Mouse (Mus musculus) embryonic facial prominence, embryonic 13.5 days (tissue): Measurements from ENCODE around the gene Aanat. TPM values are rescaled to one million over a fixed set of nuclear protein-coding genes. Genes with fewer than 3 reads are reported as not detected.
A peak's percentile ranks its signal among the peaks of the same experiment; 100 is the strongest.

Experiments
- ATAC-seq: fragments of 200-750 bp; cut with Nextera tagmentation; 2 replicates; pipeline ENCODE4 v1.8.0; 2017; ENCODE audit warnings: low read depth; ENCODE audit not compliant: insufficient number of reproducible peaks, insufficient read depth, low FRiP score, low TSS enrichment
- H3K27ac ChIP-seq: fragments of 300-500 bp; sonication (generic); 2 replicates; pipeline ENCODE4 v1.5.1; 2015; ENCODE audit warnings: moderate library complexity, mild to moderate bottlenecking, inconsistent platforms
- H3K27me3 ChIP-seq: fragments of 300-500 bp; sonication (generic); 2 replicates; pipeline ENCODE4 v1.6.1; 2015; ENCODE audit warnings: mild to moderate bottlenecking, inconsistent platforms
- H3K36me3 ChIP-seq: fragments of 300-500 bp; sonication (generic); 2 replicates; pipeline ENCODE4 v1.6.1; 2015; ENCODE audit warnings: mild to moderate bottlenecking, inconsistent platforms
- H3K4me1 ChIP-seq: fragments of 300-500 bp; sonication (generic); 2 replicates; pipeline ENCODE4 v1.6.1; 2015; ENCODE audit warnings: inconsistent platforms
- H3K4me2 ChIP-seq: fragments of 300-500 bp; sonication (generic); 2 replicates; pipeline ENCODE4 v1.6.1; 2015; ENCODE audit warnings: moderate library complexity, mild to moderate bottlenecking, inconsistent platforms
- H3K4me3 ChIP-seq: fragments of 300-500 bp; sonication (generic); 2 replicates; pipeline ENCODE4 v1.5.1; 2015; ENCODE audit warnings: mild to moderate bottlenecking, inconsistent platforms
- H3K9ac ChIP-seq: fragments of 300-500 bp; sonication (generic); 2 replicates; pipeline ENCODE4 v1.6.1; 2015; ENCODE audit warnings: mild to moderate bottlenecking, inconsistent platforms
- H3K9me3 ChIP-seq: fragments of 300-500 bp; sonication (generic); 2 replicates; pipeline ENCODE4 v1.6.1; 2016; ENCODE audit warnings: inconsistent platforms
- WGBS: fragments of 180-500 bp; shearing (Covaris S2); methylation state at CpG from one replicate; pipeline ENCODE4 v1.1.7; 2015; ENCODE audit warnings: mixed read lengths; 5-methylcytosine and 5-hydroxymethylcytosine counted together
- polyA plus RNA-seq: library from polyadenylated mRNA; unstranded; fragments of >200 nt; fragmentation: Nextera tagmentation; extraction: Ambion mirVana; gene quantifications from 2 replicates; pipeline ENCODE4 v1.2.1, GENCODE M21; 2015

Aanat gene
- polyA plus RNA-seq, 1 experiment from 2014 or later: not detected

GRCm38 (mm10) chr11:116579280-116579679 is 7.0 kb upstream of the Aanat start:
- no peak overlapping the region for H3K9ac ChIP-seq
- 0 out of 2 replicates have a peak overlapping the region, but pooled peaks have one; percentile 86 for H3K4me2 ChIP-seq
- ATAC-seq: no peak
- no peaks in the 10 kb centered on the region for H3K9me3 ChIP-seq
- H3K27ac ChIP-seq: no peak overlapping the region
- H3K4me3 ChIP-seq: no peak overlapping the region
- 92% methylated on average over 3 of the region's 3 CpGs for WGBS
- no peaks in the 10 kb centered on the region for H3K27me3 ChIP-seq
- H3K4me1 ChIP-seq: peaks cover 53% of the 10 kb centered on the region
- H3K36me3 ChIP-seq: no peaks in the 10 kb centered on the region

- Histone ChIP-seq H3K27me3 (no peaks in the 10 kb centered on the region), H3K36me3 (no peaks in the 10 kb centered on the region), H3K4me2 (peak overlapping the region; percentile 86), H3K4me1 (peaks cover 44% of the 10 kb centered on the region), H3K4me3 (peak overlapping the region; percentile 95), H3K9ac (peak overlapping the region; percentile 93), H3K27ac (peak overlapping the region; percentile 74), H3K9me3 (no peaks in the 10 kb centered on the region)
- ATAC-seq: no peak
- WGBS: 20% methylated on average over 10 of the region's 10 CpGs
These were observed 6.1 kb upstream of the Aanat start for GRCm38 (mm10) chr11:116580031-116580652.

GRCm38 (mm10) chr11:116580711-116581375 is 5.4 kb upstream of the Aanat start:
- peaks cover 39% of the 10 kb centered on the region for H3K4me1 ChIP-seq
- ATAC-seq: peak; percentile 61
- H3K36me3 ChIP-seq: no peaks in the 10 kb centered on the region
- no peaks in the 10 kb centered on the region for H3K9me3 ChIP-seq
- no peaks in the 10 kb centered on the region for H3K27me3 ChIP-seq
- H3K9ac ChIP-seq: peak overlapping the region; percentile 93
- H3K4me3 ChIP-seq: peak overlapping the region; percentile 95
- WGBS: under 1% methylated on average over 79 of the region's 91 CpGs
- peak overlapping the region; percentile 74 for H3K27ac ChIP-seq
- H3K4me2 ChIP-seq: peak overlapping the region; percentile 86

GRCm38 (mm10) chr11:116581376-116581814 is 4.8 kb upstream of the Aanat start, which contains the start of gene Ube2o:
TSS of gene Ube2o (minus strand) at chr11:116581447.
- peak within 1 kb of the TSS; percentile 95 for H3K4me3 ChIP-seq
- peak within 1 kb of the TSS; percentile 86 for H3K4me2 ChIP-seq
- 2% methylated on average over 31 of the region's 51 CpGs for WGBS
- H3K9me3 ChIP-seq: no peaks in the 10 kb centered on the region
- ATAC-seq: peak; percentile 68
- H3K27me3 ChIP-seq: no peaks in the 10 kb centered on the region
- H3K4me1 ChIP-seq: peaks cover 39% of the 10 kb centered on the region
- H3K9ac ChIP-seq: peak within 1 kb of the TSS; percentile 93
- no peaks in the 10 kb centered on the region for H3K36me3 ChIP-seq
- H3K27ac ChIP-seq: peak within 1 kb of the TSS; percentile 74

GRCm38 (mm10) chr11:116585682-116586081 is 550 bp upstream of the Aanat start:
- Histone ChIP-seq H3K4me1 (peaks cover 18% of the 10 kb centered on the region), H3K9me3 (no peaks in the 10 kb centered on the region), H3K27ac (peak overlapping the region; percentile 33; the same call in 1 of the 2 replicates), H3K4me3 (no peak overlapping the region), H3K36me3 (no peaks in the 10 kb centered on the region), H3K27me3 (peaks cover 7% of the 10 kb centered on the region; the same call in 1 of the 2 replicates), H3K9ac (no peak overlapping the region), H3K4me2 (no peak overlapping the region)
- WGBS: 76% methylated on average over 6 of the region's 6 CpGs
- ATAC-seq: no peak

- 19% methylated on average over 23 of the region's 23 CpGs for WGBS
- peaks cover 7% of the 10 kb centered on the region; the same call in 1 of the 2 replicates for H3K27me3 ChIP-seq
- peaks cover 18% of the 10 kb centered on the region for H3K4me1 ChIP-seq
- H3K9ac ChIP-seq: no peak overlapping the region
- no peaks in the 10 kb centered on the region for H3K9me3 ChIP-seq
- H3K27ac ChIP-seq: no peak overlapping the region
- H3K4me3 ChIP-seq: no peak overlapping the region
- peak overlapping the region; percentile 37 for H3K4me2 ChIP-seq
- no peak; the same call in 1 of the 2 replicates for ATAC-seq
- no peaks in the 10 kb centered on the region for H3K36me3 ChIP-seq
These were observed 784 bp downstream of the Aanat start for GRCm38 (mm10) chr11:116586801-116587631.

GRCm38 (mm10) chr11:116589020-116589531 is 2.8 kb downstream of the Aanat start:
- 15% methylated on average over 14 of the region's 14 CpGs for WGBS
- Histone ChIP-seq H3K9ac (0 out of 2 replicates have a peak overlapping the region, but pooled peaks have one; percentile 46), H3K27ac (no peak overlapping the region), H3K9me3 (no peaks in the 10 kb centered on the region), H3K4me3 (no peak overlapping the region), H3K4me2 (peak overlapping the region; percentile 31), H3K4me1 (peaks cover 23% of the 10 kb centered on the region), H3K27me3 (peaks cover 7% of the 10 kb centered on the region; the same call in 1 of the 2 replicates), H3K36me3 (no peaks in the 10 kb centered on the region)
- ATAC-seq: no peak

GRCm38 (mm10) chr11:116589574-116589973 is 3.3 kb downstream of the Aanat start:
- H3K4me1 ChIP-seq: peaks cover 23% of the 10 kb centered on the region
- H3K9ac ChIP-seq: 0 out of 2 replicates have a peak overlapping the region, but pooled peaks have one; percentile 46
- no peak overlapping the region for H3K27ac ChIP-seq
- no peak for ATAC-seq
- H3K36me3 ChIP-seq: no peaks in the 10 kb centered on the region
- no peak overlapping the region for H3K4me2 ChIP-seq
- H3K9me3 ChIP-seq: no peaks in the 10 kb centered on the region
- peaks cover 7% of the 10 kb centered on the region; the same call in 1 of the 2 replicates for H3K27me3 ChIP-seq
- 53% methylated on average over 8 of the region's 8 CpGs for WGBS
- no peak overlapping the region for H3K4me3 ChIP-seq

GRCm38 (mm10) chr11:116591621-116592020 is 5.4 kb downstream of the Aanat start:
- Histone ChIP-seq H3K4me3 (no peak overlapping the region), H3K27ac (no peak overlapping the region), H3K36me3 (no peaks in the 10 kb centered on the region), H3K9me3 (no peaks in the 10 kb centered on the region), H3K4me1 (peaks cover 17% of the 10 kb centered on the region), H3K4me2 (no peak overlapping the region), H3K9ac (no peak overlapping the region), H3K27me3 (peaks cover 7% of the 10 kb centered on the region; the same call in 1 of the 2 replicates)
- 85% methylated on average over 4 of the region's 4 CpGs for WGBS
- ATAC-seq: no peak

- H3K9me3 ChIP-seq: no peaks in the 10 kb centered on the region
- no peak overlapping the region for H3K4me2 ChIP-seq
- no peak overlapping the region for H3K4me3 ChIP-seq
- peak overlapping the region; percentile 68 for H3K27ac ChIP-seq
- H3K9ac ChIP-seq: 0 out of 2 replicates have a peak overlapping the region, but pooled peaks have one; percentile 16
- ATAC-seq: no peak
- H3K4me1 ChIP-seq: peaks cover 11% of the 10 kb centered on the region
- peaks cover 2% of the 10 kb centered on the region; the same call in 1 of the 2 replicates for H3K27me3 ChIP-seq
- H3K36me3 ChIP-seq: no peaks in the 10 kb centered on the region
These were observed 6.2 kb downstream of the Aanat start for GRCm38 (mm10) chr11:116592428-116592827.

- Histone ChIP-seq H3K9me3 (no peaks in the 10 kb centered on the region), H3K27ac (no peak overlapping the region), H3K4me2 (no peak overlapping the region), H3K27me3 (no peaks in the 10 kb centered on the region), H3K4me1 (peaks cover 11% of the 10 kb centered on the region), H3K4me3 (no peak overlapping the region), H3K36me3 (no peaks in the 10 kb centered on the region), H3K9ac (no peak overlapping the region)
- 75% methylated on average over 4 of the region's 4 CpGs for WGBS
- ATAC-seq: no peak
These were observed 7.1 kb downstream of the Aanat start for GRCm38 (mm10) chr11:116593345-116593744.
